Mouse (Mus musculus): Measurements from ENCODE around the gene Haus7. TPM values are rescaled to one million over a fixed set of nuclear protein-coding genes. Genes with fewer than 3 reads are reported as not detected.
"Not testable (repeated sequence)": the region's sequence is repeated elsewhere in the genome, so short reads cannot be mapped to it uniquely, and the experiment has no call there.

Gene Haus7
- polyA plus RNA-seq, 1 experiment from 2014 or later, result 71.5 TPM

GRCm38 (mm10) chrX:73460792-73461191 is 1.9 kb upstream of the Haus7 start:
- H3K9ac ChIP-seq, result no peak overlapping the region
- 67% methylated on average over 4 of the region's 4 CpGs for WGBS
- H3K4me1 ChIP-seq, result peaks cover 8% of the 10 kb centered on the region; the same call in 1 of the 2 replicates
- no peaks in the 10 kb centered on the region for H3K36me3 ChIP-seq
- H3K4me3 ChIP-seq (replicated peaks), result no peak overlapping the region
- no peaks in the 10 kb centered on the region for H3K9me3 ChIP-seq (replicated peaks)
- no peak overlapping the region for H3K4me2 ChIP-seq
- no peak for ATAC-seq (replicated peaks; ENCODE audit: low FRiP score)
- 0 out of 2 replicates have a peak, but pooled peaks cover 4% of the 10 kb centered on the region for H3K27me3 ChIP-seq
- no peak overlapping the region for H3K27ac ChIP-seq

GRCm38 (mm10) chrX:73451949-73452348 is 6.9 kb downstream of the Haus7 start:
- H3K4me2 ChIP-seq, result no peak overlapping the region
- no peak overlapping the region for H3K27ac ChIP-seq
- ATAC-seq (replicated peaks; ENCODE audit: low FRiP score), result no peak
- WGBS, result 20% methylated on average over 2 of the region's 2 CpGs
- 0 out of 2 replicates have a peak, but pooled peaks cover 10% of the 10 kb centered on the region for H3K27me3 ChIP-seq
- H3K9ac ChIP-seq, result no peak overlapping the region
- H3K4me3 ChIP-seq (replicated peaks), result no peak overlapping the region
- H3K4me1 ChIP-seq, result no peaks in the 10 kb centered on the region
- peaks cover 14% of the 10 kb centered on the region; the same call in 1 of the 2 replicates for H3K36me3 ChIP-seq
- H3K9me3 ChIP-seq (replicated peaks), result no peaks in the 10 kb centered on the region

- H3K9me3 ChIP-seq (replicated peaks), result no peaks in the 10 kb centered on the region
- H3K27me3 ChIP-seq, result peaks cover 18% of the 10 kb centered on the region
- no peak overlapping the region for H3K9ac ChIP-seq
- no peak overlapping the region for H3K27ac ChIP-seq
- 40% methylated on average over 2 of the region's 2 CpGs for WGBS
- no peak overlapping the region for H3K4me2 ChIP-seq
- H3K36me3 ChIP-seq, result peaks cover 10% of the 10 kb centered on the region; the same call in 1 of the 2 replicates
- ATAC-seq (replicated peaks; ENCODE audit: low FRiP score), result no peak
- H3K4me1 ChIP-seq, result no peaks in the 10 kb centered on the region
- no peak overlapping the region for H3K4me3 ChIP-seq (replicated peaks)
Observed at GRCm38 (mm10) chrX:73441428-73441827, 17.4 kb downstream of the Haus7 start.

GRCm38 (mm10) chrX:73435252-73435651 is 23.6 kb downstream of the Haus7 start, which contains the start of gene Trex2:
TSS of gene Trex2 (minus strand) at chrX:73435344.
- Histone ChIP-seq H3K9me3 (replicated peaks) (no peaks in the 10 kb centered on the region), H3K4me2 (no peak within 1 kb of the TSS), H3K9ac (no peak within 1 kb of the TSS), H3K27me3 (peaks cover 19% of the 10 kb centered on the region), H3K27ac (no peak within 1 kb of the TSS), H3K36me3 (no peaks in the 10 kb centered on the region), H3K4me1 (no peaks in the 10 kb centered on the region), H3K4me3 (replicated peaks) (no peak within 1 kb of the TSS)
- no peak for ATAC-seq (replicated peaks; ENCODE audit: low FRiP score)
- WGBS, result 77% methylated on average over 11 of the region's 11 CpGs

- 64% methylated on average over 5 of the region's 5 CpGs for WGBS
- no peaks in the 10 kb centered on the region for H3K9me3 ChIP-seq (replicated peaks)
- H3K4me1 ChIP-seq, result no peaks in the 10 kb centered on the region
- no peak overlapping the region for H3K4me3 ChIP-seq (replicated peaks)
- no peak overlapping the region for H3K4me2 ChIP-seq
- ATAC-seq (replicated peaks; ENCODE audit: low FRiP score), result no peak
- H3K27ac ChIP-seq, result no peak overlapping the region
- H3K27me3 ChIP-seq, result peaks cover 17% of the 10 kb centered on the region
- no peak overlapping the region for H3K9ac ChIP-seq
- H3K36me3 ChIP-seq, result no peaks in the 10 kb centered on the region
Observed at GRCm38 (mm10) chrX:73432850-73433249, 26.0 kb downstream of the Haus7 start.

- 87% methylated on average over 2 of the region's 2 CpGs for WGBS
- Histone ChIP-seq H3K9me3 (replicated peaks) (no peaks in the 10 kb centered on the region), H3K36me3 (no peaks in the 10 kb centered on the region), H3K9ac (no peak overlapping the region), H3K27ac (no peak overlapping the region), H3K4me3 (replicated peaks) (no peak overlapping the region), H3K4me1 (no peaks in the 10 kb centered on the region), H3K27me3 (peaks cover 16% of the 10 kb centered on the region; the same call in 1 of the 2 replicates), H3K4me2 (no peak overlapping the region)
- ATAC-seq (replicated peaks; ENCODE audit: low FRiP score), result no peak
Observed at GRCm38 (mm10) chrX:73430036-73430435, 28.8 kb downstream of the Haus7 start.

- no peaks in the 10 kb centered on the region for H3K36me3 ChIP-seq
- no peak overlapping the region for H3K4me2 ChIP-seq
- 50% methylated on average over 1 of the region's 1 CpGs for WGBS
- no peaks in the 10 kb centered on the region for H3K9me3 ChIP-seq (replicated peaks)
- no peak for ATAC-seq (replicated peaks; ENCODE audit: low FRiP score)
- no peak overlapping the region for H3K27ac ChIP-seq
- H3K4me3 ChIP-seq (replicated peaks), result no peak overlapping the region
- H3K4me1 ChIP-seq, result no peaks in the 10 kb centered on the region
- no peak overlapping the region for H3K9ac ChIP-seq
- H3K27me3 ChIP-seq, result peaks cover 32% of the 10 kb centered on the region
Observed at GRCm38 (mm10) chrX:73412767-73413166, 46.1 kb downstream of the Haus7 start.

- Histone ChIP-seq H3K36me3 (no peaks in the 10 kb centered on the region), H3K9ac (no peak within 1 kb of the TSS), H3K4me3 (replicated peaks) (peak within 1 kb of the TSS; percentile 29), H3K4me1 (no peaks in the 10 kb centered on the region), H3K4me2 (peak within 1 kb of the TSS; percentile 59), H3K9me3 (replicated peaks) (no peaks in the 10 kb centered on the region), H3K27ac (no peak within 1 kb of the TSS), H3K27me3 (peaks cover 32% of the 10 kb centered on the region)
- WGBS, result 28% methylated on average over 19 of the region's 20 CpGs
- ATAC-seq (replicated peaks; ENCODE audit: low FRiP score), result no peak
Observed at GRCm38 (mm10) chrX:73410880-73411517, 47.8 kb downstream of the Haus7 start, which contains the start of gene Zfp92. TSS of gene Zfp92 (plus strand) at chrX:73411096.

- Histone ChIP-seq H3K27ac (no peak overlapping the region), H3K9me3 (replicated peaks) (no peaks in the 10 kb centered on the region), H3K27me3 (peaks cover 4% of the 10 kb centered on the region; the same call in 1 of the 2 replicates), H3K4me2 (no peak overlapping the region), H3K4me3 (replicated peaks) (no peak overlapping the region), H3K4me1 (no peaks in the 10 kb centered on the region), H3K9ac (no peak overlapping the region), H3K36me3 (no peaks in the 10 kb centered on the region)
- ATAC-seq (replicated peaks; ENCODE audit: low FRiP score), result no peak
- WGBS, result 92% methylated on average over 12 of the region's 12 CpGs
Observed at GRCm38 (mm10) chrX:73401616-73402015, 57.2 kb downstream of the Haus7 start.

GRCm38 (mm10) chrX:73400951-73401350 is 57.9 kb downstream of the Haus7 start:
- ATAC-seq (replicated peaks; ENCODE audit: low FRiP score), result no peak
- H3K36me3 ChIP-seq, result no peaks in the 10 kb centered on the region
- no peak overlapping the region for H3K4me2 ChIP-seq
- no peak overlapping the region for H3K27ac ChIP-seq
- peaks cover 4% of the 10 kb centered on the region; the same call in 1 of the 2 replicates for H3K27me3 ChIP-seq
- H3K4me1 ChIP-seq, result no peaks in the 10 kb centered on the region
- no peak overlapping the region for H3K9ac ChIP-seq
- 89% methylated on average over 20 of the region's 20 CpGs for WGBS
- no peak overlapping the region for H3K4me3 ChIP-seq (replicated peaks)
- no peaks in the 10 kb centered on the region for H3K9me3 ChIP-seq (replicated peaks)

GRCm38 (mm10) chrX:73398636-73399035 is 60.2 kb downstream of the Haus7 start, which contains the start of gene Gm18336:
TSS of gene Gm18336 (minus strand) at chrX:73398736.
- not testable (repeated sequence) for H3K36me3 ChIP-seq; H3K9me3 ChIP-seq (replicated peaks); H3K27ac ChIP-seq; H3K4me3 ChIP-seq (replicated peaks); ATAC-seq (replicated peaks; ENCODE audit: low FRiP score); H3K4me1 ChIP-seq; H3K9ac ChIP-seq; H3K4me2 ChIP-seq
- 61% methylated on average over 2 of the region's 2 CpGs for WGBS
- H3K27me3 ChIP-seq, result peaks cover 13% of the 10 kb centered on the region; the same call in 1 of the 2 replicates

- H3K9me3 ChIP-seq (replicated peaks), result no peaks in the 10 kb centered on the region
- no peaks in the 10 kb centered on the region for H3K36me3 ChIP-seq
- H3K4me2 ChIP-seq, result no peak overlapping the region
- H3K27me3 ChIP-seq, result peaks cover 17% of the 10 kb centered on the region
- H3K27ac ChIP-seq, result no peak overlapping the region
- 100% methylated on average over 1 of the region's 1 CpGs for WGBS
- H3K4me1 ChIP-seq, result no peaks in the 10 kb centered on the region
- no peak overlapping the region for H3K4me3 ChIP-seq (replicated peaks)
- H3K9ac ChIP-seq, result no peak overlapping the region
- no peak for ATAC-seq (replicated peaks; ENCODE audit: low FRiP score)
Observed at GRCm38 (mm10) chrX:73396446-73396845, 62.4 kb downstream of the Haus7 start.

All from kidney, embryonic 15.5 days (tissue).